Mouse (Mus musculus) hindbrain, embryonic 14.5 days (tissue): ENCODE measurements at regions not wholly inside any gene's neighbourhood (a gene's known extent, or its start where the extent isn't known, plus 50 kb on each side); places are given as distances from the start of the nearest gene placed in this dataset.

Experiments used
- ATAC-seq: fragments of 200-750 bp; cut with Nextera tagmentation; 2 replicates; pipeline ENCODE4 v1.8.0; 2017; ENCODE audit warnings: moderate number of reproducible peaks, mild to moderate bottlenecking, moderate TSS enrichment, moderate library complexity; ENCODE audit not compliant: low FRiP score
- DNase-seq: peaks from one replicate; pipeline ENCODE4 v3.0.0-alpha.2; 2015; ENCODE audit warnings: low spot score
- H3K27ac ChIP-seq: fragments of 300-500 bp; sonication (generic); 2 replicates; pipeline ENCODE4 v1.5.1; 2014; ENCODE audit warnings: mild to moderate bottlenecking, moderate library complexity
- H3K27me3 ChIP-seq: fragments of 300-500 bp; sonication (generic); 2 replicates; pipeline ENCODE4 v1.6.1; 2014; ENCODE audit warnings: mild to moderate bottlenecking, low read length, mixed read lengths; ENCODE audit not compliant: control insufficient read depth, insufficient read depth
- H3K36me3 ChIP-seq: fragments of 300-500 bp; sonication (generic); replicated peaks from 2 replicates; pipeline ENCODE4 v1.6.1; 2014; ENCODE audit not compliant: control insufficient read depth, insufficient read depth
- H3K4me1 ChIP-seq: fragments of 300-500 bp; sonication (generic); replicated peaks from 2 replicates; pipeline ENCODE4 v1.6.1; 2014; ENCODE audit warnings: antibody characterized with exemption, low read length, mixed read lengths; ENCODE audit not compliant: control insufficient read depth, insufficient read depth
- H3K4me2 ChIP-seq: fragments of 300-500 bp; sonication (generic); replicated peaks from 2 replicates; pipeline ENCODE4 v1.6.1; 2014; ENCODE audit warnings: mild to moderate bottlenecking, moderate library complexity
- H3K4me3 ChIP-seq: fragments of 300-500 bp; sonication (generic); replicated peaks from 2 replicates; pipeline ENCODE4 v1.5.1; 2014; ENCODE audit warnings: mild to moderate bottlenecking, low read length
- H3K9ac ChIP-seq: fragments of 300-500 bp; sonication (generic); 2 replicates; pipeline ENCODE4 v1.6.1; 2014
- H3K9me3 ChIP-seq: fragments of 300-500 bp; sonication (generic); 2 replicates; pipeline ENCODE4 v1.6.1; 2016; ENCODE audit warnings: low read length; ENCODE audit not compliant: control insufficient read depth
- WGBS: fragments of 180-500 bp; shearing (Covaris S2); extraction: QIAGEN DNeasy Blood & Tissue Kit; methylation state at CpG from one replicate; pipeline ENCODE4 v1.1.7; 2014; 5-methylcytosine and 5-hydroxymethylcytosine counted together

GRCm38 (mm10) chr10:38147421-38147820 lies 674.2 kb downstream of the Rfpl4b start:
- Histone ChIP-seq H3K27ac (no peak overlapping the region), H3K4me1 (no peaks in the 10 kb centered on the region), H3K9ac (no peak overlapping the region), H3K4me2 (no peak overlapping the region), H3K36me3 (no peaks in the 10 kb centered on the region), H3K4me3 (no peak overlapping the region), H3K27me3 (no peaks in the 10 kb centered on the region), H3K9me3 (no peaks in the 10 kb centered on the region)
- 84% methylated on average over 2 of the region's 2 CpGs for WGBS
- DNase-seq (no peak), ATAC-seq (no peak)

DNA sequence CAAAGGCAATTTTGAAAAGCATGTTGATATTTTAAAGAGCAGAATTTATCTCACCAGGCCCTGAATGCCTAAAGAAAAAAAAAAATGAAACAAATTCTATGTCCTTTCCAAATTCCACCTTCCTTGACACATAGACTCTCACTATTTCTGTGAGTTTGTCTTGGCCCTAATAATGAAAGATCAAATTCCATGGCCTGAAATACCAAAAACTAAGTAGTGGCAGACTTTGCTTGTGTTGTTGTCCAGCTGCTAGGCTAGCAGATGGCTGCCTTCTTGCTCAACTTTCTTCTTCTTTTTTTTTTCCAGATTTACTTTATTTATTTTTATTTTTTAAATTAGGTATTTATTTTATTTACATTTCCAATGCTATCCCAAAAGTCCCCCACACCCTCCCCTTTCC lies 682.4 kb downstream of the Rfpl4b start:
- Histone ChIP-seq H3K4me3 (no peak overlapping the region), H3K36me3 (no peaks in the 10 kb centered on the region), H3K9me3 (no peaks in the 10 kb centered on the region), H3K27ac (no peak overlapping the region), H3K27me3 (no peaks in the 10 kb centered on the region), H3K4me1 (no peaks in the 10 kb centered on the region), H3K9ac (no peak overlapping the region), H3K4me2 (no peak overlapping the region)
- DNase-seq: no peak
- no peak for ATAC-seq

DNA sequence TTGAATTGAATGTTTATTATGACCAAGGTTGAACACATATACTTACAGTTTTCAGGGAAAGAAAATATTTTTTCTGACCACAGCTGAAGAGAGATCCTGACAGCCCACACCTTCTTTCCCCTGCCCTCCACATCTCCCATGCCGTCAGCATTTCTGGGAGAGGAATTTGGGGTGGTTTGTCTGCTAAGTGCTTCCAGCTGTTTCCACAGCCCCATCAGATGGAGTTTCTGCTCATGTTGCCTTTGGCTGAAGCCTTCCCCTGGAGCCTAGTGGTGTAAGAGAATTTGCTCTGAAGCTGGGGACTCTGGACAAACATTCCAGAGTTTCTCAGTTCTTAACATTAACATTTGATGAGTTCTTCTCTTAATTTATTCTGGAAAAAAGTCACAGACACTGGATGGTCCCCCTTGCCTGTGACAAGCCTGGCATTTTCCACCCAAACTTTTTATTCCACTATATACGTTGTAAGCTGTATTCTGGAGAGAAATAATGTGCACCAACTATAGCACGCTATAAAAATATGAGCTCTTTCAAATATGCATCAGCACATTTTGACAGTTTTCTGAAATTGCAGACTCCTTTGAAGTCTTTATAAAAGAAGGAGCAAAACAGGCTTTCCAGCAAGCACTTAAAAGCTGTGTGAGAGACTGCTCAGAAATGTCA lies 699.5 kb downstream of the Rfpl4b start:
- Histone ChIP-seq H3K36me3 (no peaks in the 10 kb centered on the region), H3K27ac (no peak overlapping the region), H3K27me3 (no peaks in the 10 kb centered on the region), H3K4me1 (no peaks in the 10 kb centered on the region), H3K4me2 (no peak overlapping the region), H3K9ac (no peak overlapping the region), H3K9me3 (no peaks in the 10 kb centered on the region), H3K4me3 (no peak overlapping the region)
- DNase-seq: no peak
- 69% methylated on average over 3 of the region's 3 CpGs for WGBS
- no peak for ATAC-seq

DNA sequence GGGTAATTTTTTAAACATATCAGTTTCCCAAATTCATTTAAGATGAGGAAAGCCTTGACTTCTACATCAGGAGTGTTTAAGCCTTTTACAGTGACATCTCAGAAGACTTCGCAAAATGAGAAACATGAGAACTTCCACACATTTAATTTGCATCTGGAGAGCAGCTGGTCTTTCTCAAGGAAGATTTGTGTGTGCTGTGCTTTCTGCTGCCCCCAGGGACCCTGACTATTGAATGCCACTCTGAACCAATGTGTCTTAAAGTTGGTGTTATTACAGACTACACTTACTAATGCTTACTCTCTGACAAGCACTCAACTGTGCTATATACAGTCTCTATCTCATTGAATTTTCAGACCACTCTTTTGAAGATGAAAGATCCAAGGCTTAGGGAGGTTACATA lies 703.0 kb downstream of the Rfpl4b start:
- no peak overlapping the region for H3K9ac ChIP-seq
- H3K36me3 ChIP-seq: no peaks in the 10 kb centered on the region
- H3K27me3 ChIP-seq: no peaks in the 10 kb centered on the region
- WGBS: 83% methylated on average over 1 of the region's 1 CpGs
- H3K4me3 ChIP-seq: no peak overlapping the region
- no peak overlapping the region for H3K27ac ChIP-seq
- no peak for ATAC-seq
- no peaks in the 10 kb centered on the region for H3K4me1 ChIP-seq
- DNase-seq: no peak
- H3K9me3 ChIP-seq: no peaks in the 10 kb centered on the region
- H3K4me2 ChIP-seq: no peak overlapping the region

DNA sequence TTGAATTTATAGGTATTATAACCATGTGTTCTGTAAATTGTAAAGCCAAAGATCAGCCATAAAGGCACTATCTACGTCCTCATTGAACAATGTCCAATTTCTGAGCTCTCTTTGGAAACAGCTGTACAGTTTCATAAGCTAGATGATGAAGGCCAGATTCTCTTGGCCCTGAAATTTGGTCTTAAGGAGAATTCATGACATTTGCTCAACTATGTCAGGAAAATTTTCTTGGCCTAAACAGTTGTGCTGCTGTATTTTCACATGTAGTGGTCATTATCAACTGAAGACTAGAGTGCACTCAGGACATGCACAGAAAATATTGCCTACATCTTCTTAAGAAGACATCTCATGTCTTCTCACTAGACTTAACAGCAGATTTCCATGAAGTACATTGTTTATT lies 705.1 kb downstream of the Rfpl4b start:
- DNase-seq (no peak), ATAC-seq (no peak)
- WGBS: 78% methylated on average over 1 of the region's 1 CpGs
- H3K27ac ChIP-seq: no peak overlapping the region
- no peaks in the 10 kb centered on the region for H3K27me3 ChIP-seq
- H3K36me3 ChIP-seq: no peaks in the 10 kb centered on the region
- H3K9me3 ChIP-seq: no peaks in the 10 kb centered on the region
- no peak overlapping the region for H3K9ac ChIP-seq
- no peak overlapping the region for H3K4me3 ChIP-seq
- no peak overlapping the region for H3K4me2 ChIP-seq
- H3K4me1 ChIP-seq: no peaks in the 10 kb centered on the region

GRCm38 (mm10) chr10:38114194-38114593 lies 707.4 kb downstream of the Rfpl4b start:
- Histone ChIP-seq H3K27ac (no peak overlapping the region), H3K27me3 (no peaks in the 10 kb centered on the region), H3K36me3 (no peaks in the 10 kb centered on the region), H3K4me1 (no peaks in the 10 kb centered on the region), H3K4me3 (no peak overlapping the region), H3K9me3 (no peaks in the 10 kb centered on the region), H3K4me2 (no peak overlapping the region), H3K9ac (no peak overlapping the region)
- DNase-seq (no peak), ATAC-seq (no peak)
- WGBS: 94% methylated on average over 2 of the region's 2 CpGs

DNA sequence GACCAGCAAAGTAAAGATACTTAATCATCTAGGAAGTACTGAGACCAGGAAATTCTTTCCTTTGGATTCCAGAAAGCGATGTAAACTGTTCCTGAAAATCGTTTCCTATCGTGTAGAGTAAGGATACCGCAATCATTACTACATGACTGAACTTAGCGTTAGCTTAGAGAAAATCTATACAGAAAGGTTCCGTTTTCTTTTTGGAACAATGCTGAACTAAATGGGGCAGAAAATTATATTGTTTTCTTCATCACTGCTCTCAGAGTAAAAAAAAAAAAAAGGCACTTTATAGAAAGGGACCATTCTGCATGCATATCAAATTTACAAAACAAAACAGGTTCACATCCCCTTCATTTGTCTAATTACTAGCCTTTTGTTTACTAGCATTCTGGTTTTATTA lies 713.0 kb downstream of the Rfpl4b start:
- no peak for DNase-seq
- Histone ChIP-seq H3K36me3 (no peaks in the 10 kb centered on the region), H3K27ac (no peak overlapping the region), H3K27me3 (no peaks in the 10 kb centered on the region), H3K4me3 (no peak overlapping the region), H3K9me3 (no peaks in the 10 kb centered on the region), H3K4me1 (no peaks in the 10 kb centered on the region), H3K4me2 (no peak overlapping the region), H3K9ac (no peak overlapping the region)
- 58% methylated on average over 6 of the region's 6 CpGs for WGBS
- ATAC-seq: no peak

GRCm38 (mm10) chr10:38103570-38103969 lies 718.0 kb downstream of the Rfpl4b start:
- no peak overlapping the region for H3K4me2 ChIP-seq
- H3K27me3 ChIP-seq: no peaks in the 10 kb centered on the region
- no peak overlapping the region for H3K9ac ChIP-seq
- WGBS: 26% methylated on average over 1 of the region's 1 CpGs
- no peak overlapping the region for H3K4me3 ChIP-seq
- no peaks in the 10 kb centered on the region for H3K4me1 ChIP-seq
- peak; percentile 64; the same call in 1 of the 2 replicates for ATAC-seq
- DNase-seq: peak; percentile 55
- H3K36me3 ChIP-seq: no peaks in the 10 kb centered on the region
- H3K9me3 ChIP-seq: no peaks in the 10 kb centered on the region
- no peak overlapping the region for H3K27ac ChIP-seq

DNA sequence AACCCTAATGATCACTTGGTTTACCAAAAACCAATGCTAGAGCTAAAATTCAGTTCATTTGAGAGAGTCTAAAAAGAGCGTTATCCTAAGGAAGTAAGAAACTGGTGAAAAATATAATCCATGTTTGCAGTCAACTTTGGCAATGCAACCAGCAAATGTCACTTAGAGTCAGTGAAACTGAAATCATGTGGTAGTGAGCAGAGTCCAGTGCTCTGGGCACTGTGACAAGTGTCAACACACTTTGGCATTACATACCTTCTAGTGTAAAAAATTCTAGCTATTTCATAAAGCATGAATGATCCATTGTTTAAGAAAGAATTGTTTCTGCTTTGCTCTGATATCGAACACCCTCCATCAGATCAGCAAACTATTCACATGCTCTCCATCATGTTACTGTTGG lies 743.1 kb downstream of the Rfpl4b start:
- no peak for ATAC-seq

DNA sequence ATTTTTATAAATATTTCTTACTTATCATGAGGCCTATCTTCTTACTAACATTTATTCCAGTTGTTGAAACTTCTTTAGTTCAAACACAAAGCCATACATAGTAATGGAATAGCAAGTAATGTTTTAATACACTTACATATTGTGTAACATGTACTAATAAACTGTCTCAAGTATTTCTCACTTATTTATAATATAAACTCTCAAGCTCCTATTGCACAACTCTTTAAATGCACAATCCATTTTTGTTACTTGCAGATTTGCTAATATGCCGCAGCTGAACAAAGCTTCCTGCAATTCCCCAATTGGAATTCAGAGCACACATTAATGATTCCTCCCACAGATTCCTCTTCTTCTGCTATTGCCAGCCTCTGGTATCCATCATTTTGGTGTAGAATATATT lies 749.2 kb downstream of the Rfpl4b start:
- H3K27ac ChIP-seq: no peak overlapping the region
- H3K4me3 ChIP-seq: no peak overlapping the region
- H3K4me1 ChIP-seq: no peaks in the 10 kb centered on the region
- H3K9me3 ChIP-seq: no peaks in the 10 kb centered on the region
- WGBS: 77% methylated on average over 1 of the region's 1 CpGs
- ATAC-seq: no peak
- H3K4me2 ChIP-seq: no peak overlapping the region
- H3K9ac ChIP-seq: no peak overlapping the region
- H3K27me3 ChIP-seq: no peaks in the 10 kb centered on the region
- DNase-seq: no peak
- no peaks in the 10 kb centered on the region for H3K36me3 ChIP-seq

More for the DNA sequence above, 743.1 kb downstream of the Rfpl4b start:
- no peak for DNase-seq
- H3K36me3 ChIP-seq: no peaks in the 10 kb centered on the region
- H3K9me3 ChIP-seq: no peaks in the 10 kb centered on the region
- no peaks in the 10 kb centered on the region for H3K4me1 ChIP-seq
- WGBS: 94% methylated on average over 2 of the region's 2 CpGs
- H3K27ac ChIP-seq: no peak overlapping the region
- H3K27me3 ChIP-seq: no peaks in the 10 kb centered on the region
- no peak overlapping the region for H3K4me3 ChIP-seq
- H3K9ac ChIP-seq: no peak overlapping the region
- H3K4me2 ChIP-seq: no peak overlapping the region
